Mouse (Mus musculus) ES-Bruce4 (cell line): ENCODE results near the gene Ints1.

Source experiments
- CTCF ChIP-seq: IDR thresholded peaks from one replicate; pipeline ENCODE4 v1.8.1; 2011; ENCODE audit warnings: low read depth, low read length
- EP300 ChIP-seq: IDR thresholded peaks from 2 replicates; pipeline ENCODE4 v1.6.1; 2011; ENCODE audit warnings: low read depth, low read length; ENCODE audit not compliant: insufficient read depth
- POLR2A ChIP-seq: IDR thresholded peaks from one replicate; pipeline ENCODE4 v1.8.1; 2011; ENCODE audit warnings: low read length; ENCODE audit not compliant: insufficient read depth

DNA sequence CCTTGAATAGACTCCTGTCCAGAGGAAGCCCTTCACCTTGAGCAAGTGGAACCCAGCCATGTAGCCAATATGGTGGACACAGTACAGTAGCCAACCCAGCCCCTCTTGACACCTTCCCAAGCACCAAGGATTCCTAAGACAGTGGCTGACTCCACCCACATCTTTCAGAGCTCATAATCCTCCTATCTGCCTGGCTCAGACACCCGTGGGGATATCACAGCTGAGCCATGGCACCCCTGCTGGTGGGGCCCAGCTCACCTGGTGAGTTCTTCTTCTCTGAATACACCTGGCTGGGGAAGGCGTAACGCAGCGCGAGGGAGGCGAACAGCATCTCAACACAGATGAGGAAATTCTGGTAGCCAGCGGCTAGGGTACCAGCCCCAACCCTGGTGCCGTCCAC, 30.4 kb upstream of the Ints1 start:
- TF ChIP-seq CTCF (no peak), EP300 (no peak), POLR2A (no peak)
